Mouse (Mus musculus) left cerebral cortex, adult 2 months (tissue): Measurements from ENCODE around the gene Olfr31. TPM values are rescaled to one million over a fixed set of nuclear protein-coding genes. Genes with fewer than 3 reads are reported as not detected.

Experiments used
- DNase-seq, 2 experiments: peaks; one replicate each; pipeline ENCODE4 v3.0.0; 2021 to 2022; ENCODE audit warnings: low spot score in 2 of 2, mixed read lengths in 1 of 2; ENCODE audit errors: extremely low spot score in 1 of 2
- H3K27ac ChIP-seq: fragments of 200-600 bp; 2 replicates; pipeline ENCODE4 v1.8.1; 2022
- H3K4me3 ChIP-seq: fragments of 200-600 bp; 2 replicates; pipeline ENCODE4 v1.8.1; 2022
- CTCF ChIP-seq: fragments of 200-600 bp; IDR thresholded peaks from 2 replicates; pipeline ENCODE4 v1.8.1; 2022; ENCODE audit warnings: antibody characterized with exemption, mild to moderate bottlenecking, moderate library complexity
- intact Hi-C: fragments of 180-260 bp; cut with DNase I; formaldehyde crosslinking; loops from one replicate; pipeline ENCODE4 v1.15.1; 2025
- total RNA-seq, 2 experiments: library from RNA; stranded (reverse); gene quantifications; 2 replicates each; pipeline ENCODE4 v1.2.3; 2021

Olfr31 gene
- total RNA-seq, 2 experiments from 2014 or later: not detected

- intact Hi-C loops: loop anchor here (10.0 kb wide), 2 partner anchors 225 to 365 kb away; partner anchors contain the start of gene Psmd6
- peak in 1 of 2 experiments; percentile 9 for DNase-seq
- H3K4me3 ChIP-seq: no peak overlapping the region
- no peak overlapping the region for H3K27ac ChIP-seq
- TF ChIP-seq CTCF: no peak
Observed at GRCm38 (mm10) chr14:14349485-14350262, 27.0 kb downstream of the Olfr31 start.

DNA sequence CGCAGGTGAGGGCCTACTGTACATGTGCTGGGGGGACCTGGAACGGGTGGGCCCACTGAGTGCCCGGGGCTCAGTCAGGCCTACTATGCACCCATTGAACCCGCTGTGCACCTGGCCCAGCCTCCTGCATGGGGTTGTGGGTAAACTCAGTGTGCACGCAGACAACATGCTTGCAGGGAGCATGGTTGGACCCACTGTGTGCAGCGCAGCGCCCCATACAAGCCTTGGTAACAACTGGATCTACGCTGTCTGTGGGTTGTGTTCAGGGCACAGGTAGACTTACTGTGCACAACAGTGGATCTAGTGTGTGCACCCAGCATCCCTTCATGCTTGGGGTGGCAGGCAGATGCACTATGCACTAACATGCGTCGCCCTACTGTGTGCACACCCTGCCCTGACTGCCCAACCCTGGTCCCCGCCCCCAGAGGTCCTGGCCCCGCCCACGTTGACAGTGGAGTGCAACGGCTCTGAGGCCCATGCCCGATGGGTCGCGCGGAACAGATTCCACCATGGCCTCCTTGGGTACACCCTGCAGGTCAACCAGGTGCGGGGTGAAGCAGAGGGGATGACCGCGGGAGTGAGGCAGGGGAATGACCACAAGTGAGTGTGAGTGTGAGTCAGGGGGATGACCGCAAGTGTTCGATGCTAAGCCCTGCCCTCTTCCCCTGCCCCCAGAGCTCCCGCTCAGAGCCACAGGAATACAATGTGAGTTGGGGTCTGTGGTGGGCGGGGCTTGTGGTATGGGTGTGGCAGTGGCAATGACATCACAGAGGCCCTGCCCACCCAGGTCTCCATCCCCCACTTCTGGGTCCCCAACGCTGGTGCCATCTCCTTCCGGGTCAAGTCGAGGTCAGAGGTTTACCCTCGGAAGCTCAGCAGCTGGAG is 27.9 kb downstream of the Olfr31 start:
- TF ChIP-seq CTCF: no peak
- DNase-seq: peak in 1 of 2 experiments; percentile 11
- no peak overlapping the region for H3K4me3 ChIP-seq
- no peak overlapping the region for H3K27ac ChIP-seq
- intact Hi-C loops: no loop called here

- intact Hi-C loops: no loop called here
- DNase-seq: no peak
- no peak for TF ChIP-seq CTCF
- Histone ChIP-seq H3K4me3 (no peak overlapping the region), H3K27ac (no peak overlapping the region)
Observed at GRCm38 (mm10) chr14:14351148-14351455, 28.5 kb downstream of the Olfr31 start.

DNA sequence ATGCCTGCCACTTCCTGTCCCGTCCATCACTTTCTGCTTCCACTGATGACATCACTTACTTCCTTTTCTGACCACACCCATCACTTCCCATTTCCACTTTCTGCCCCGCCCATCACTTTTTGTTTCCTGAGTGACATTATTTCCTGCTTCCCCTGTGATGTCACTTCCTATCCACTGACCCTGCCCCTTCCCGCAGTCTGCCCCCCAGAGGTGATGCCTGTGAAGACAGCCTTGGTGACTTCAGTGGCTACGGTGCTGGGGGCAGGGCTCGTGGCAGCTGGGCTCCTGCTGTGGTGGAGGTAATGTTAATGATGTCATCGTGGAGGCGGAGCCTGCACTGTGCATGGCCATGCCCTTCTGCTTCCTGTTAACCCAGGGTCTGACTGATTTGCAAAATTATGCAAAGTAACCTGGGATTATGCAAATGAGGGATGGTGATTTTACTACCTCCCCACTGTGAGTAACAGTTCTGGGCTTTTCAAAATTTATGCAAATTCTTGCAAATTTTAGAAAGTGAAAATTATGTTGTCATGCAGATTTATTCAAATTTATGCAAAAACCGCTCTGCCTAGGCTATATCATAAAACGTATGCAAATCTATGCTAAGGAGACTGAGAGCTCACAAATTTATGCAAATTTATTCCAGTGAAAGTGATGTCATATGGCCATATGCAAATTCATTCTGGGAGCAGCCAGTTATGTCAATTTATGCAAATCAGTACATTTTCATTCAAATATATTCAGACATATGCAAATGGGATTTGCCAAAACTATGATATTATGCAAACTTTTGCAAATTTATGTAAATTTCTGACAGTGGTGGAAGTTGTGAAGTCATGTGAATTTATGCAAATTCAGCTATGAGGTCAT is 29.3 kb downstream of the Olfr31 start:
- intact Hi-C loops: no loop called here
- Histone ChIP-seq H3K27ac (no peak overlapping the region), H3K4me3 (no peak overlapping the region)
- TF ChIP-seq CTCF: no peak
- peak in 1 of 2 experiments; percentile 10 for DNase-seq

- H3K4me3 ChIP-seq: no peak overlapping the region
- TF ChIP-seq CTCF: no peak
- DNase-seq: no peak
- no peak overlapping the region for H3K27ac ChIP-seq
- intact Hi-C loops: no loop called here
Observed at GRCm38 (mm10) chr14:14352606-14353005, 30.0 kb downstream of the Olfr31 start.

DNA sequence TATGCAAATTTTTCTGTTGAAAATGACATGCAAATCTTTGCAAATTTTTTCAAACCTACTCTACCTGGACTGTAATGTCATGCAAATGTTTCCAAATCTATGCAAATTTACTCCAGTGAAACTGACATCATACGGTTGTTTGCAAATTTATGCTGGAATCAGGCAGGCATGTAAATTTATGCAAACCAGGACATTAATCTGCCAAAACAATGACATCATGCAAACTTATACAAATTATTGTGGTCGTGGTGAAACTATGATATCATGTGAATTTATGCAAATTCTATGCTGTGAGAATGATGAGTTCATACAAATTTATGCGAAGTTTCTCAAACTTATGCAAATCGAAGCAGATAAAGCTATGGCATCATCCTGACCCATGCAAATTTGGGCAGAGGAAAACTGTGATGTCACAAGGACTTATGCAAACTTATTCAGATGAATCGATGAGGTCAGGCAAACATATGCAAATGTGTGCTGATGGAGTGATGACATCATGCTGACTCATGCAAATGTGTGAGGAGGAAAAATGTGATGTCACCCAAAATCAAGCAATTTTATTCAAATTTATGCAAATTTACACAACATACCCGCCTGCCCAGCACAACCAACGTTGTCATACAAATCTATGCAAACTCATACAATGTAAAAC is 30.6 kb downstream of the Olfr31 start:
- TF ChIP-seq CTCF: no peak
- intact Hi-C loops: no loop called here
- Histone ChIP-seq H3K4me3 (no peak overlapping the region), H3K27ac (no peak overlapping the region)
- no peak for DNase-seq

GRCm38 (mm10) chr14:14353740-14354510 is 31.3 kb downstream of the Olfr31 start:
- DNase-seq: no peak
- intact Hi-C loops: no loop called here
- no peak for TF ChIP-seq CTCF
- no peak overlapping the region for H3K27ac ChIP-seq
- H3K4me3 ChIP-seq: no peak overlapping the region

DNA sequence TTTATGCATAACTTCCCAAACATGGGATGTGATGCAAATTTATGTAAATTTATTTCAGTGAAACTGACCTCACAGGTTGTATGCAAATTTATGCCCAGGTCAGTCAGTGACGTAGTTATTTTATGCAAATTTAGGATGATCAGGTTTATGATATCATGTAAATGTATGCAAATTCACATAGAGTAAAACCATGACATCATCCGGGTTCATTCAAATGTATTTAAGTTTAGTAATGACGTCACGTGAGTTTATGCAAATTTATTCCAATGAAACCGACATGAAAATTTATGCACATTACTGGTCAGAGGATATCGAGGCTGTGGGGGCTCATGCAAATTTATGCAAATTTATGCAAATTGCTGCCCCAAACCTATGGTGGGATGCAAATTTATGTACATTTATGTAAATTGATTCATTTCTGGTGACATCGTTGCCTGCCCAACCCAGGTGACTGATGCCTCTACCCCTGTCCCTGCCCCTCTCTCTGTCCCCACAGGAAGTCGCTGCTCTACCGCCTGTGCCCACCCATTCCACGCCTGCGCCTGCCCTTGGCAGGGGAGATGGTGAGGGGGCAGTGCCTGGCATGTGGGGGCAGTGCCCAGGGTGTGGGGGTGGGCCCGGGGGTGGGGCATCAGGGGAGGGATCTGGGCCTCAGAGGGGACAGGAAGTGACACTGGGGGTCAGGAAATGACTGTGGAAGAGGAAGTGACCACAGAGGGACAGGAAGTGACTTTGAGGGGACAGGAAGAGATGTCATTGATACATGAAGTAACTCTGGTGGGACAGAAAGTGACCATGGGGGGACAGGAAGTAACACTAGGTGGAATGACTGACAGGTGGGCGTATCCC is 32.1 kb downstream of the Olfr31 start:
- Histone ChIP-seq H3K4me3 (no peak overlapping the region), H3K27ac (no peak overlapping the region)
- intact Hi-C loops: no loop called here
- no peak for DNase-seq
- no peak for TF ChIP-seq CTCF

DNA sequence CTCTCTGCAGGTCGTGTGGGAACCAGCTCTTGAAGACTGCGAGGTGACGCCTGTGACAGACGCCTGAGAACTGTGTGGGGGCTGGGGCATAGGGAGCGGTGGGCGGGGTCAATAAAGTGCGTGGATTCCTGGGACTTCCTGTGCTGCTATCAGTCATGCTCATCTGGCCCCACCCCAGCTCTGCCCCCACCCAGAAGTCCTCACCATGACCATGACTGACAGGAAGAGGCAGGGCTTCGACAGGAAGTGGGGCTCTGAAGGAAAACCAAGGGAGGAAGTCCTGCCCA is 32.7 kb downstream of the Olfr31 start:
- no peak for TF ChIP-seq CTCF
- H3K4me3 ChIP-seq: no peak overlapping the region
- DNase-seq: no peak
- no peak overlapping the region for H3K27ac ChIP-seq
- intact Hi-C loops: no loop called here

Other genes starting within 250 kb of the Olfr31 start
- 100 to 1,000 TPM; 103 to 113 TPM for gene Psmd6, start 201.8 kb upstream of the Olfr31 start, total RNA-seq
- gene Olfr720, start 136.0 kb upstream of the Olfr31 start, total RNA-seq: not detected
- gene Il3ra, start 23.4 kb downstream of the Olfr31 start, total RNA-seq: 1 to 10 TPM; 4.3 to 5.8 TPM
- not detected for gene Olfr721-ps1, start 78.5 kb downstream of the Olfr31 start, total RNA-seq